Mouse (Mus musculus): Measurements from ENCODE around the gene Dedd.
"Not testable (repeated sequence)": the region's sequence is repeated elsewhere in the genome, so short reads cannot be mapped to it uniquely, and the experiment has no call there.

Dedd gene

GRCm38 (mm10) chr1:171309321-171309720, 19.6 kb upstream of the Dedd start:
- DNase-seq (ENCODE audit: extremely low read depth, low read depth, low spot score): peak; percentile 45

GRCm38 (mm10) chr1:171319748-171320147, 9.2 kb upstream of the Dedd start:
- no peak for DNase-seq (ENCODE audit: extremely low read depth, low read depth, low spot score)

GRCm38 (mm10) chr1:171320151-171320550, 8.8 kb upstream of the Dedd start:
- no peak for DNase-seq (ENCODE audit: extremely low read depth, low read depth, low spot score)

GRCm38 (mm10) chr1:171321415-171321814, 7.5 kb upstream of the Dedd start:
- no peak for DNase-seq (ENCODE audit: extremely low read depth, low read depth, low spot score)

- DNase-seq (ENCODE audit: extremely low read depth, low read depth, low spot score): no peak
Observed at GRCm38 (mm10) chr1:171322012-171322411, 6.9 kb upstream of the Dedd start.

- no peak for DNase-seq (ENCODE audit: extremely low read depth, low read depth, low spot score)
Observed at GRCm38 (mm10) chr1:171325571-171325970, 3.4 kb upstream of the Dedd start.

GRCm38 (mm10) chr1:171326588-171326987, 2.4 kb upstream of the Dedd start:
- not testable (repeated sequence) for DNase-seq (ENCODE audit: extremely low read depth, low read depth, low spot score)

- no peak for DNase-seq (ENCODE audit: extremely low read depth, low read depth, low spot score)
Observed at GRCm38 (mm10) chr1:171328244-171328643, 701 bp upstream of the Dedd start.

- no peak for DNase-seq (ENCODE audit: extremely low read depth, low read depth, low spot score)
Observed at GRCm38 (mm10) chr1:171329433-171330215, 679 bp downstream of the Dedd start.

GRCm38 (mm10) chr1:171330216-171330560, 1.2 kb downstream of the Dedd start:
- no peak for DNase-seq (ENCODE audit: extremely low read depth, low read depth, low spot score)

GRCm38 (mm10) chr1:171342262-171343207, 13.6 kb downstream of the Dedd start:
- DNase-seq (ENCODE audit: extremely low read depth, low read depth, low spot score): no peak

GRCm38 (mm10) chr1:171343922-171344677, 15.2 kb downstream of the Dedd start:
- DNase-seq (ENCODE audit: extremely low read depth, low read depth, low spot score): peak; percentile 50

GRCm38 (mm10) chr1:171344715-171345114, 15.8 kb downstream of the Dedd start:
- no peak for DNase-seq (ENCODE audit: extremely low read depth, low read depth, low spot score)

- DNase-seq (ENCODE audit: extremely low read depth, low read depth, low spot score): no peak
Observed at GRCm38 (mm10) chr1:171345225-171346094, 16.5 kb downstream of the Dedd start, which contains the start of the genes Nit1 and Pfdn2. TSS of gene Nit1 (minus strand) at chr1:171345646. TSS of gene Pfdn2 (plus strand) at chr1:171345670.

- no peak for DNase-seq (ENCODE audit: extremely low read depth, low read depth, low spot score)
Observed at GRCm38 (mm10) chr1:171346095-171346450, 17.1 kb downstream of the Dedd start.

GRCm38 (mm10) chr1:171348665-171349064, 19.7 kb downstream of the Dedd start:
- DNase-seq (ENCODE audit: extremely low read depth, low read depth, low spot score): no peak

GRCm38 (mm10) chr1:171349210-171349609, 20.3 kb downstream of the Dedd start:
- no peak for DNase-seq (ENCODE audit: extremely low read depth, low read depth, low spot score)

GRCm38 (mm10) chr1:171355812-171356340, 26.9 kb downstream of the Dedd start:
- DNase-seq (ENCODE audit: extremely low read depth, low read depth, low spot score): no peak

- DNase-seq (ENCODE audit: extremely low read depth, low read depth, low spot score): no peak
Observed at GRCm38 (mm10) chr1:171356814-171357213, 27.9 kb downstream of the Dedd start.

- no peak for DNase-seq (ENCODE audit: extremely low read depth, low read depth, low spot score)
Observed at GRCm38 (mm10) chr1:171358421-171358820, 29.5 kb downstream of the Dedd start.

Data from fat pad, adult 2 months (tissue).